Mouse (Mus musculus) hindbrain, embryonic 11.5 days (tissue): ENCODE data around the gene Lrch4. TPM values are rescaled to one million over a fixed set of nuclear protein-coding genes. Genes with fewer than 3 reads are reported as not detected.

Source experiments
- ATAC-seq: fragments of 200-750 bp; cut with Nextera tagmentation; 2 replicates; pipeline ENCODE4 v1.8.0; 2017; ENCODE audit warnings: mild to moderate bottlenecking, moderate TSS enrichment, moderate library complexity; ENCODE audit not compliant: low FRiP score
- DNase-seq: peaks from one replicate; pipeline ENCODE4 v3.0.0-alpha.2; 2015; ENCODE audit warnings: low spot score
- H3K27ac ChIP-seq: fragments of 300-500 bp; sonication (generic); 2 replicates; pipeline ENCODE4 v1.5.1; 2014; ENCODE audit warnings: mild to moderate bottlenecking, low read depth, low read length
- H3K27me3 ChIP-seq: fragments of 300-500 bp; sonication (generic); 2 replicates; pipeline ENCODE4 v1.6.1; 2014; ENCODE audit warnings: mild to moderate bottlenecking, low read length, moderate library complexity, mixed read lengths; ENCODE audit not compliant: control insufficient read depth, insufficient read depth
- H3K36me3 ChIP-seq: fragments of 300-500 bp; sonication (generic); 2 replicates; pipeline ENCODE4 v1.6.1; 2014; ENCODE audit warnings: mild to moderate bottlenecking, low read length, moderate library complexity, mixed read lengths; ENCODE audit not compliant: control insufficient read depth, insufficient read depth
- H3K4me1 ChIP-seq: fragments of 300-500 bp; sonication (generic); replicated peaks from 2 replicates; pipeline ENCODE4 v1.6.1; 2014; ENCODE audit warnings: low read length, mixed read lengths; ENCODE audit not compliant: control insufficient read depth, insufficient read depth
- H3K4me2 ChIP-seq: fragments of 300-500 bp; sonication (generic); replicated peaks from 2 replicates; pipeline ENCODE4 v1.6.1; 2014; ENCODE audit warnings: mild to moderate bottlenecking, low read depth, low read length
- H3K4me3 ChIP-seq: fragments of 300-500 bp; sonication (generic); 2 replicates; pipeline ENCODE4 v1.5.1; 2014; ENCODE audit warnings: low read depth, low read length
- H3K9ac ChIP-seq: fragments of 300-500 bp; sonication (generic); 2 replicates; pipeline ENCODE4 v1.6.1; 2014; ENCODE audit warnings: low read depth, low read length
- H3K9me3 ChIP-seq: fragments of 300-500 bp; sonication (generic); 2 replicates; pipeline ENCODE4 v1.6.1; 2016; ENCODE audit warnings: low read length; ENCODE audit not compliant: control insufficient read depth
- WGBS: fragments of 180-500 bp; shearing (Covaris S2); extraction: QIAGEN DNeasy Blood & Tissue Kit; methylation state at CpG from one replicate; pipeline ENCODE4 v1.1.7; 2014; 5-methylcytosine and 5-hydroxymethylcytosine counted together
- polyA plus RNA-seq: library from polyadenylated mRNA; unstranded; fragments of >200 nt; fragmentation: Nextera tagmentation; extraction: Ambion mirVana; gene quantifications from 2 replicates; pipeline ENCODE4 v1.2.1, GENCODE M21; 2014

Gene Lrch4
- polyA plus RNA-seq, 1 experiment from 2014 or later: 25.9 TPM

GRCm38 (mm10) chr5:137670240-137670639 is 41.3 kb downstream of the Lrch4 start:
- ATAC-seq (no peak), DNase-seq (no peak)
- Histone ChIP-seq H3K4me1 (no peaks in the 10 kb centered on the region; the same call in 1 of the 2 replicates), H3K9ac (no peak overlapping the region), H3K36me3 (no peaks in the 10 kb centered on the region; the same call in 1 of the 2 replicates), H3K4me2 (no peak overlapping the region), H3K27me3 (no peaks in the 10 kb centered on the region), H3K4me3 (no peak overlapping the region), H3K27ac (no peak overlapping the region), H3K9me3 (no peaks in the 10 kb centered on the region)
- WGBS: 96% methylated on average over 1 of the region's 1 CpGs

- Histone ChIP-seq H3K27me3 (no peaks in the 10 kb centered on the region), H3K9ac (no peak overlapping the region), H3K4me2 (no peak overlapping the region), H3K27ac (no peak overlapping the region), H3K9me3 (no peaks in the 10 kb centered on the region), H3K4me3 (no peak overlapping the region), H3K4me1 (no peaks in the 10 kb centered on the region; the same call in 1 of the 2 replicates), H3K36me3 (no peaks in the 10 kb centered on the region; the same call in 1 of the 2 replicates)
- 46% methylated on average over 9 of the region's 9 CpGs for WGBS
- no peak for DNase-seq
- ATAC-seq: no peak
These were observed 42.7 kb downstream of the Lrch4 start for GRCm38 (mm10) chr5:137671443-137672240.

- no peak for DNase-seq
- Histone ChIP-seq H3K4me1 (no peaks in the 10 kb centered on the region; the same call in 1 of the 2 replicates), H3K4me3 (no peak overlapping the region), H3K9me3 (no peaks in the 10 kb centered on the region), H3K36me3 (no peaks in the 10 kb centered on the region), H3K9ac (no peak overlapping the region), H3K4me2 (no peak overlapping the region), H3K27ac (no peak overlapping the region), H3K27me3 (no peaks in the 10 kb centered on the region)
- no peak for ATAC-seq
- 87% methylated on average over 5 of the region's 5 CpGs for WGBS
These were observed 43.4 kb downstream of the Lrch4 start for GRCm38 (mm10) chr5:137672361-137672760.

- no peak overlapping the region for H3K4me2 ChIP-seq
- H3K9me3 ChIP-seq: no peaks in the 10 kb centered on the region
- DNase-seq (no peak), ATAC-seq (no peak)
- no peak overlapping the region for H3K4me3 ChIP-seq
- H3K36me3 ChIP-seq: no peaks in the 10 kb centered on the region
- no peak overlapping the region for H3K9ac ChIP-seq
- 91% methylated on average over 6 of the region's 6 CpGs for WGBS
- no peaks in the 10 kb centered on the region for H3K27me3 ChIP-seq
- no peaks in the 10 kb centered on the region; the same call in 1 of the 2 replicates for H3K4me1 ChIP-seq
- no peak overlapping the region for H3K27ac ChIP-seq
These were observed 44.1 kb downstream of the Lrch4 start for GRCm38 (mm10) chr5:137673015-137673414.

- no peak for DNase-seq
- Histone ChIP-seq H3K27ac (no peak overlapping the region), H3K9me3 (no peaks in the 10 kb centered on the region), H3K4me3 (no peak overlapping the region), H3K36me3 (no peaks in the 10 kb centered on the region), H3K4me2 (no peak overlapping the region), H3K27me3 (no peaks in the 10 kb centered on the region), H3K4me1 (no peaks in the 10 kb centered on the region; the same call in 1 of the 2 replicates), H3K9ac (no peak overlapping the region)
- ATAC-seq: no peak
- WGBS: 90% methylated on average over 8 of the region's 8 CpGs
These were observed 45.9 kb downstream of the Lrch4 start for GRCm38 (mm10) chr5:137674786-137675185.

- no peak overlapping the region for H3K4me2 ChIP-seq
- DNase-seq (no peak), ATAC-seq (no peak)
- no peaks in the 10 kb centered on the region for H3K27me3 ChIP-seq
- WGBS: 98% methylated on average over 8 of the region's 8 CpGs
- no peaks in the 10 kb centered on the region for H3K36me3 ChIP-seq
- no peak overlapping the region for H3K9ac ChIP-seq
- H3K27ac ChIP-seq: no peak overlapping the region
- H3K9me3 ChIP-seq: no peaks in the 10 kb centered on the region
- H3K4me1 ChIP-seq: no peaks in the 10 kb centered on the region
- H3K4me3 ChIP-seq: no peak overlapping the region
These were observed 48.9 kb downstream of the Lrch4 start for GRCm38 (mm10) chr5:137677859-137678258.

- Histone ChIP-seq H3K4me3 (no peak overlapping the region), H3K9ac (no peak overlapping the region), H3K27ac (no peak overlapping the region), H3K27me3 (no peaks in the 10 kb centered on the region), H3K4me1 (no peaks in the 10 kb centered on the region), H3K9me3 (no peaks in the 10 kb centered on the region), H3K4me2 (no peak overlapping the region), H3K36me3 (no peaks in the 10 kb centered on the region)
- DNase-seq: no peak
- ATAC-seq: no peak
- WGBS: 97% methylated on average over 3 of the region's 3 CpGs
These were observed 49.8 kb downstream of the Lrch4 start for GRCm38 (mm10) chr5:137678736-137679135.

- Histone ChIP-seq H3K9me3 (no peaks in the 10 kb centered on the region), H3K9ac (no peak overlapping the region), H3K4me3 (no peak overlapping the region), H3K36me3 (no peaks in the 10 kb centered on the region), H3K27ac (no peak overlapping the region), H3K27me3 (no peaks in the 10 kb centered on the region), H3K4me1 (no peaks in the 10 kb centered on the region), H3K4me2 (no peak overlapping the region)
- ATAC-seq (no peak), DNase-seq (no peak)
- 86% methylated on average over 4 of the region's 4 CpGs for WGBS
These were observed 50.8 kb downstream of the Lrch4 start for GRCm38 (mm10) chr5:137679726-137680125.

GRCm38 (mm10) chr5:137682526-137682925 is 53.6 kb downstream of the Lrch4 start:
- Histone ChIP-seq H3K4me1 (no peaks in the 10 kb centered on the region), H3K9me3 (no peaks in the 10 kb centered on the region), H3K27ac (no peak overlapping the region), H3K27me3 (no peaks in the 10 kb centered on the region), H3K4me3 (no peak overlapping the region), H3K36me3 (no peaks in the 10 kb centered on the region), H3K4me2 (no peak overlapping the region), H3K9ac (no peak overlapping the region)
- ATAC-seq (no peak), DNase-seq (no peak)
- 86% methylated on average over 6 of the region's 6 CpGs for WGBS
